Mouse (Mus musculus) ovary, adult 2 months (tissue): ENCODE data around the gene Cbarp. TPM values are rescaled to one million over a fixed set of nuclear protein-coding genes. Genes with fewer than 3 reads are reported as not detected.

Source experiments
- polyA plus RNA-seq: library from polyadenylated mRNA; depleted of rRNA; stranded (reverse); fragments of >200 nt; gene quantifications from 2 replicates; pipeline ENCODE4 v1.2.3, GENCODE M21; 2012; rRNA removed

Cbarp gene
- polyA plus RNA-seq, result 58.9 and 61.5 TPM in 2 replicates

GRCm38 (mm10) chr10:80140666-80141035 lies at the start of gene Cbarp:
Gene Cbarp, minus strand, starts transcription at chr10:80140835.

DNA sequence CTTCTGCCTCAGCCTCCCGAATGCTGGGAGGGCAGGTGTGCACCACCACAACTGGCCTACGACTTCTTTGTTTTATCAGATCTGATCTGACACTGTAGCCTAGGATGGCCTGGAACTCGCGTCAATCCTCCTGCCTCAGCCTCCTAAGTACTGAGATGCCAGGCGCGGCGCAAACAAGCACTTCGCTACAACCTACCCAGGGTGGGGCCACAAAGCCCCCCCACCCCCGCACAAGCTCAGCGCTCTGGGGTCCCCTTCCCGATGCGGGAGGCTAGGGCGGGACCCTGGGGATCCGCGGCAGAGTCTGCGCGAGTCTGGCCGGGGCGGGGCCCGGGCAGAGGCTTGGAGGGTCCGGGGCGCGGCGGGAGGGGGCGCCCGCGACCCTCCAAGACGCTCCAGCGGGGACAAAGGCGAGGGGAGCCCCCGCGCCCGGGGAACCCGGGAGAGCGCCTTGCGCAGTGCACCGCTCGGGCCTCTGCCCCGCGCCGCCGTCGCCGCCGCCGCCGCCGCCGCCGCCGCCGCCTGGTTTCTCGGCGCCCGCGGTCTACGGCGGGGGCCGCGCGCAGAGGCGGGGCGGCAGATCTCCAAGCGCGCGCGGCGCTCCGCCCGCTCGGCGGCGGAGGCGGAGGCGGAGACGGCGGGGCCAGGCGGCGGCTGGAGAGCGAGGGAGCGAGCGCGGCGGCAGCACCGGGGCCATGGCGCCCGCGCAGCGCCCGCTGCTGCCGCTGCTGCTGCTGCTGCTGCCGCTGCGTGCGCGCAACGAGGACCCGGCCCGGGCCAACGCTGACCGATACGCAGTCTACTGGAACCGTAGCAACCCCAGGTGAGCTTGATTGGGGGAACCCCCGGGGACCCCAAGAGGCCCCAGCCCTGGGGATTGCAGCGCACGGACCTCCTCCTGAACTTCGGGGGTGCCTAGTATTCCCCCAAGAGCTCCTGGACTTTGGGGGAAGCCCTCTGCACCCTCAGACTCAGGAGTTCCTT lies 38.7 kb upstream of the Cbarp start, which contains the start of gene Efna2:
Gene Efna2, plus strand, starts transcription at position 415 of the 984 bp plus-strand sequence.

GRCm38 (mm10) chr10:80172527-80173292 lies 32.1 kb upstream of the Cbarp start, which contains the start of gene 1600002K03Rik:
Gene 1600002K03Rik, plus strand, starts transcription at chr10:80172944.

DNA sequence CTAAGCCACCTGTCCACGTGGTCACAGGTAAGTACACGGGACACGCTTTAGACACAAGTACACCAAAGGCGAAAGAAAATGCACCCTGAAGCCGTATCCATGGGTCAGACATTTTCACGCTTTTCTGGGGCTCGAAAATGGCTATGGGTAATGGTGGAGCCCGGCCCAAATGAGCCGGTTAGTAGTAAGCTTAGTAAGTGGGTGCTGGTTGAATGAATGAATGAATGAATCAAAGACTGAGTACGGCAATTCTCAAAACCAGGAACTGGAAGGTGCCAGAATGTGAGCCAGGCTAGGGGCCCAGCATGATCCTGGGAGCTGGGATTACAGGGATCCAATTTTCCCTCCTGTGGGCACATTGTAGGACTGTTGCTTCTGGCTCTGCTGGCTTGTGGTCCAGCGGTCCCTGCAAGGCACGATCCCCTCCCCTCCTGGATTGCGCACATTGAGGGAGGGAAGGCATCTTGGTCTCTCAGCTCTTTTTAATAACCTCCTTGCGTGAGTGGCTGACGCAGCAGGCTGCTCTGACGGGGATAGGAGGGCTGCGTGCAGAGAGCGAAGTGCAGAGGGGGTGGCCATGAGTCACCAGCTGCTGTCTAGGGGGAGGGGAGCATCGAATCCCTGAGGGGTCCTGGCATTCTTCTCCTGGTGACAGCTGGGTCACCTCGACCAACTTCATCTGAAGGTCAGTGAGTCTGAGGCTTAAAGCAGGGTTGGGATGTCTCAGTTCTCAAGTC lies 24.9 kb upstream of the Cbarp start, which contains the start of gene Cirbp:
Gene Cirbp, plus strand, starts transcription at position 594 of the 737 bp plus-strand sequence.

DNA sequence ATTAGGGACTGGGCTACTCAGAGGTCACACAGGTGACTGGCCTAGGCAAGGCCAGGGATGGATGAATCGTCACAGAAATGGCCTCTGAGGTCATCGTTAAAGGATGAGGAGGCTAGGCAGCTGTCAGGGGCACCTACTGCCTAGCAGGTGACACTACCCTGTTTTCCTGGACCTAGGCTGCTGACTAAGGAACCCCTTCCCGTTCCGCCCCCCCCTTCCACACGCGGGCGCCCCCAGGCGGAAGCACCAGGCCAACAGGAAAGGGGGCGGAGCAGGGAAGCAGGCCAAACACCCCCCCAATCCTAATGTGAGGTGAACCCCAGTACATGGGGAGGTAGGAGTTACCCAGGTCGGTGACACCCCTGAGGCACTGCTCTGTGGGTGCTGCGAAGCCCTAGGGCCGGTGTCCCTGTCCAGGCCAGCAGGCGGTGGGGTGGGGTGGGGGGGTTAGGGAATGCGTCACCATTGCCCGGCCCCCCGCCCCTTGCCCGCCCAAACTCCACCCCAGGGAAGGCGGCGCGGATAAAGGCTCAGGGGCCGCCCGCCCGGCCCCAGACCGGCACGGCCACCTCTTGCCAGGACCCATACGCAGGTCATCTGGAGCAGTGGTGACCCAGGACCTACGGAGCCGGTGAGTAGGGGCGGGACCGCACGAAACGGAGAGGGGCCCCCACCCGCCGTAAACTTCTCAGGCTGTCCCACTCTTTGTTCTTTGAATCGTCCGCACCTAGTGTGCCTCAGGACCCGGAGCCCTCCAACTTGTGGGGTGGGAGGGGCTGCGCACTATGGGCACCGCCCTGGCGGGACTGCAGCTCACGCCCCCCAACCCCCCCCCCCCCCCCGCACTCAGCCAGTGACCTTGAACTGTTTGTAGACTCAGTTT lies 7.3 kb upstream of the Cbarp start, which contains the start of gene Midn:
Gene Midn, plus strand, starts transcription at position 554 of the 883 bp plus-strand sequence.

DNA sequence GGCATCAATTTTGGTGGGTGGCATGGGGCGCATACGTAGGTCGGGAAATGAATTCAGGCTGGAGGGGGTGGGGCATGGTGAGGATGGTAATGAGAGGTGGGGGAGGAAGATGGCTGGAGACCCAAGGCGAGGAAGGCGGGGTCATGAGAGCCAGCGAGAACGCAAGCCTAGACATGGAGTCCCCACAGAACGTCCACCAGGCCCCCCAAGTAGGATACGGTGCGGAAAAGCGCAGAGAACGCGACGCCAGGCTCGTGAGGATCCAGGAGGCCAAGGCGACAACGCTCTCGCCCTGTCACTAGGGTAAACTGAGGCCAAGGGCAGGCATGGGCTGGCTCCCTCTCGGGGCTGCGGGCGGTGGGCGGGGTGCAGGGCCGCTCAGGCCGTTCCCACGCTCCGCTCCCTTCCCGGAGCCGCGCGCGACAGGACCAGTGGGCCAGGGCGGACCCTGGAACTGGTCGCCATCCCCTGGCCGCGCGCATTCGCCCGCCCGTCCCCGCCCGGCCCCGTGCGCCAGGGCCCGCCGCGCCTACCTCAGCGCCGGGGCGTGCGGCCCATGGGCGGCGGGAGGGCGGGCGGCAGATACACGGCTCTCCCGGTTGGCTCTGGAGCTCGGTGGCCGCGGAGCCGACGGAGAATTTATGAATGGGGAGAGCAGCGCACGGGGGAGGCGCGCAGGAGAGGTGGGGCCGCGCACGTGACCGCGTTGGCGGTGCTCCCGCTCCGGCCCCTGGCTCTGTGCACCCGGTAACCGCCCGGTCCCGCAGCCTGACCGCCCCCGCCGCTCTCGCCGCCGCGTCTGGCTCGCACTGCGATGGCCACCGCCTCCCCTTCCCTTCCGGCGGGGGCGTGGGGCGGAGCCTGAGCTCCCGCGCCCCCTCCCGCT lies 1.8 kb downstream of the Cbarp start, which contains the start of gene Atp5d:
Gene Atp5d, plus strand, starts transcription at position 80 of the 886 bp plus-strand sequence.

DNA sequence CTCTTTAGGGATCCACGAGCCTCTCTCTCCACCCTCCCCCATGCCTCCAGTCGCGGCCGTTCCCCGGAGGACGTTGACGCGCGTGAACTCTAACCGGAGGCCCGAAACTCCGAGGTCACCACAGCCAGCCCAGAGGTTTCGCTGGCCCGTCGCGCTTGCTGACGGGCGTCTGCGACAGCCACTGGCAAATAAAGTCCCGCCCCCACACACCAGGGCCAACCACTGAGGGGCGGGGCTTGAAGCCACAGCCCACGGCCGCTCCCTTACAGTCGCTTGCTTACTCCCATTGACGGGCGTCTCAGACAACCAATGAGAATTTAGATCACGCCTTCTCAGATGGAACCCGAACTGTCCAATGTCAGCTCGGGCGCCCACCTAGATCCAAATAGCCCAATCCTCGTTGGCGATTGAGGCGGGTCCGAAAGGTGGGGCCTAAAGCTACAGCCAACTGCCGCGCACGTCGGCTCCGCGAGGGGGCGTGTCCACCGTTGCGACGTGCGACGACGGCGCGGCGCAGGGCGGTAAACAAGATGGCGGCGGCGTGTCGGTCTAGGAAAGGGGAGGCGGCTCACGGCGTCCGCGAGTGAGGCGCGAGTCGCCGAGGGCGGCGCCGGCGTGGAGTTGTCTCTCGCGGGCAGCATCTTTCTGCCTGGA lies 25.2 kb downstream of the Cbarp start, which contains the start of gene Stk11:
Gene Stk11, plus strand, starts transcription at position 514 of the 654 bp plus-strand sequence.

GRCm38 (mm10) chr10:80105460-80105859 lies 35.2 kb downstream of the Cbarp start, which contains the start of gene Sbno2:
Gene Sbno2, minus strand, starts transcription at chr10:80105571.

Other genes with a start within 250 kb of the Cbarp start
- gene Cfd, start 250.0 kb downstream of the Cbarp start, polyA plus RNA-seq, result 3,404 and 4,096 TPM in 2 replicates
- gene Med16, start 231.9 kb downstream of the Cbarp start, polyA plus RNA-seq, result 147 and 148 TPM in 2 replicates
- gene Gm26602, start 230.0 kb downstream of the Cbarp start, polyA plus RNA-seq, result not detected in 2 replicates
- 11.7 and 14.4 TPM in 2 replicates for gene Kiss1r, start 223.9 kb downstream of the Cbarp start, polyA plus RNA-seq
- gene R3hdm4, start 219.6 kb downstream of the Cbarp start, polyA plus RNA-seq, result 253 and 262 TPM in 2 replicates
- 12.3 and 12.7 TPM in 2 replicates for gene Arid3a, start 213.8 kb downstream of the Cbarp start, polyA plus RNA-seq
- 93.7 and 94.3 TPM in 2 replicates for gene Wdr18, start 180.7 kb downstream of the Cbarp start, polyA plus RNA-seq
- gene Grin3b, start 170.1 kb downstream of the Cbarp start, polyA plus RNA-seq, result 0.26 and 0.77 TPM in 2 replicates
- gene Tmem259, start 156.5 kb downstream of the Cbarp start, polyA plus RNA-seq, result 471 and 485 TPM in 2 replicates
- 287 and 331 TPM in 2 replicates for gene Cnn2, start 152.3 kb downstream of the Cbarp start, polyA plus RNA-seq
- 20.1 and 25.5 TPM in 2 replicates for gene Abca7, start 144.3 kb downstream of the Cbarp start, polyA plus RNA-seq
- 23.1 and 27.9 TPM in 2 replicates for gene Arhgap45, start 124.2 kb downstream of the Cbarp start, polyA plus RNA-seq
- gene Polr2e, start 101.0 kb downstream of the Cbarp start, polyA plus RNA-seq, result 406 and 421 TPM in 2 replicates
- 613 and 620 TPM in 2 replicates for gene Gpx4, start 93.7 kb downstream of the Cbarp start, polyA plus RNA-seq
- gene Sbno2, start 35.3 kb downstream of the Cbarp start, polyA plus RNA-seq, result 85.9 and 89.3 TPM in 2 replicates
- 186 and 203 TPM in 2 replicates for gene Stk11, start 25.0 kb downstream of the Cbarp start, polyA plus RNA-seq
- gene Atp5d, start 2.2 kb downstream of the Cbarp start, polyA plus RNA-seq, result 1,675 and 3,137 TPM in 2 replicates
- 221 and 248 TPM in 2 replicates for gene Midn, start 7.4 kb upstream of the Cbarp start, polyA plus RNA-seq
- gene Cirbp, start 25.1 kb upstream of the Cbarp start, polyA plus RNA-seq, result 166 and 186 TPM in 2 replicates
- 11.6 and 15.0 TPM in 2 replicates for gene 1600002K03Rik, start 32.1 kb upstream of the Cbarp start, polyA plus RNA-seq
- gene Efna2, start 38.6 kb upstream of the Cbarp start, polyA plus RNA-seq, result 24.1 and 27.6 TPM in 2 replicates
- 50.0 and 52.1 TPM in 2 replicates for gene Mum1, start 85.6 kb upstream of the Cbarp start, polyA plus RNA-seq
- gene Ndufs7, start 108.3 kb upstream of the Cbarp start, polyA plus RNA-seq, result 763 TPM in 2 replicates
- gene Gamt, start 120.2 kb upstream of the Cbarp start, polyA plus RNA-seq, result 151 and 218 TPM in 2 replicates
- 82.9 and 83.0 TPM in 2 replicates for gene Dazap1, start 120.7 kb upstream of the Cbarp start, polyA plus RNA-seq
- 1,795 and 1,851 TPM in 2 replicates for gene Rps15, start 151.6 kb upstream of the Cbarp start, polyA plus RNA-seq
- gene Apc2, start 155.1 kb upstream of the Cbarp start, polyA plus RNA-seq, result 3.4 and 4.0 TPM in 2 replicates
- 71.0 and 75.2 TPM in 2 replicates for gene 2310011J03Rik, start 179.7 kb upstream of the Cbarp start, polyA plus RNA-seq
- gene Pcsk4, start 188.7 kb upstream of the Cbarp start, polyA plus RNA-seq, result 17.4 and 20.3 TPM in 2 replicates
- 8.6 and 13.7 TPM in 2 replicates for gene Reep6, start 189.1 kb upstream of the Cbarp start, polyA plus RNA-seq
- gene Adamtsl5, start 207.6 kb upstream of the Cbarp start, polyA plus RNA-seq, result 18.5 and 21.2 TPM in 2 replicates
- 8.2 and 10.0 TPM in 2 replicates for gene Plk5, start 215.6 kb upstream of the Cbarp start, polyA plus RNA-seq
- gene Mex3d, start 246.8 kb upstream of the Cbarp start, polyA plus RNA-seq, result 95.3 and 114 TPM in 2 replicates